In genomic region chr1:150266502-150266901, GRCm38 (mm10) we compare ENCODE assay signal across 10 mouse cellular contexts. TPM values are rescaled to one million over a fixed set of nuclear protein-coding genes. Genes with fewer than 3 reads are reported as not detected.
DNase-seq lines count a peak whose midpoint lies in the region; ATAC-seq and TF ChIP-seq lines count a peak whose summit lies in the region.
"Had no signal": no experiment of that assay in that cellular context is flagged by ENCODE, and none has a peak within 500 bp of the region (broad histone marks: within the 10 kb centered on the region; RNA-seq: fewer than 3 reads in every experiment).

No protein-coding gene starts in this region.

- no peaks in the 10 kb centered on the region for H3K36me3 ChIP-seq in liver, postnatal 0 days (replicated peaks; ENCODE audit: insufficient read depth, low read length)
- H3K36me3 ChIP-seq in liver, embryonic 11.5 days (ENCODE audit: control insufficient read depth, insufficient read depth, low read length): no peaks in the 10 kb centered on the region

- no peak for ATAC-seq in liver, postnatal 0 days
- no peak; the same call in 1 of the 2 replicates for ATAC-seq in liver, embryonic 11.5 days (replicated peaks; ENCODE audit: low FRiP score)

- H3K9me3 ChIP-seq in liver, postnatal 0 days (ENCODE audit: low read length): no peaks in the 10 kb centered on the region
- H3K9me3 ChIP-seq in liver, embryonic 11.5 days (ENCODE audit: control insufficient read depth, low read length): no peaks in the 10 kb centered on the region

- H3K27me3 ChIP-seq in cerebellum, adult 2 months (ENCODE audit: control insufficient read depth, insufficient read depth, low read length): no peaks in the 10 kb centered on the region
- H3K27me3 ChIP-seq in liver, postnatal 0 days (ENCODE audit: insufficient read depth, low read length): no peaks in the 10 kb centered on the region
- H3K27me3 ChIP-seq in liver, embryonic 11.5 days (replicated peaks; ENCODE audit: control insufficient read depth, insufficient read depth, low read length): no peaks in the 10 kb centered on the region

- DNase-seq in cerebellum, adult 2 months: no peak
- no peak for DNase-seq in cerebellum, postnatal 4 days (ENCODE audit: low spot score in 2 of 2)
- no peak for DNase-seq in liver, postnatal 0 days
- DNase-seq in liver, embryonic 11.5 days (ENCODE audit: low spot score): no peak
- peak; percentile 18 to 37 for DNase-seq in layer of hippocampus, adult 2 months (ENCODE audit: low spot score in 2 of 2)
- peak; percentile 10 for DNase-seq in skeletal muscle tissue, adult 2 months (ENCODE audit: low read depth, low spot score)
- DNase-seq in yolk sac, embryonic 10.5 days (ENCODE audit: low spot score): no peak

- TF ChIP-seq CTCF in cerebellum, adult 2 months (IDR thresholded peaks at IDR 0.05; ENCODE audit: borderline replicate concordance, insufficient read depth, low read depth, low read length): peak; percentile 44; the same call in 1 of the 2 replicates
- TF ChIP-seq CTCF in liver, postnatal 0 days (IDR thresholded peaks at IDR 0.05; ENCODE audit: low read depth): peak; percentile 69
- TF ChIP-seq CTCF in cortical plate, adult 2 months (IDR thresholded peaks at IDR 0.05; ENCODE audit: extremely low read depth, insufficient read depth, low read length): peak; percentile 68; the same call in 1 of the 2 replicates
- TF ChIP-seq CTCF in layer of hippocampus, adult 2 months (conservative IDR thresholded peaks at IDR 0.05): peak; percentile 88

- no peak for TF ChIP-seq POLR2A in cerebellum, adult 2 months (IDR thresholded peaks at IDR 0.05; ENCODE audit: borderline replicate concordance, insufficient read depth, low read length)
- TF ChIP-seq POLR2A in cortical plate, adult 2 months (IDR thresholded peaks at IDR 0.05; ENCODE audit: extremely low read depth, insufficient read depth, low read length): no peak

- H3K4me1 ChIP-seq in cerebellum, adult 2 months (ENCODE audit: control insufficient read depth, insufficient read depth, low read length): no peaks in the 10 kb centered on the region
- no peaks in the 10 kb centered on the region for H3K4me1 ChIP-seq in liver, postnatal 0 days (ENCODE audit: insufficient read depth)
- no peaks in the 10 kb centered on the region for H3K4me1 ChIP-seq in liver, embryonic 11.5 days (replicated peaks; ENCODE audit: control insufficient read depth, insufficient read depth, low read length)
- H3K4me1 ChIP-seq in cortical plate, adult 2 months (ENCODE audit: control insufficient read depth, insufficient read depth, low read length): no peaks in the 10 kb centered on the region

- H3K9ac ChIP-seq in liver, postnatal 0 days (replicated peaks): no peak overlapping the region
- no peak overlapping the region for H3K9ac ChIP-seq in liver, embryonic 11.5 days (ENCODE audit: low read depth, low read length)

- H3K4me3 ChIP-seq in cerebellum, adult 2 months (replicated peaks; ENCODE audit: insufficient read depth, low read depth, low read length): no peak overlapping the region
- no peak overlapping the region for H3K4me3 ChIP-seq in liver, postnatal 0 days (ENCODE audit: low read depth, low read length)
- H3K4me3 ChIP-seq in liver, embryonic 11.5 days (ENCODE audit: low read depth, low read length): no peak overlapping the region
- H3K4me3 ChIP-seq in cortical plate, adult 2 months (ENCODE audit: insufficient read depth, low read length): no peak overlapping the region
- no peak overlapping the region for H3K4me3 ChIP-seq in layer of hippocampus, adult 2 months

- H3K4me2 ChIP-seq in liver, postnatal 0 days (ENCODE audit: low read depth, low read length): no peak overlapping the region
- H3K4me2 ChIP-seq in liver, embryonic 11.5 days: no peak overlapping the region

- TF ChIP-seq EP300 in liver, postnatal 0 days (IDR thresholded peaks at IDR 0.05; ENCODE audit: low read depth): no peak

- H3K27ac ChIP-seq in cerebellum, adult 2 months (ENCODE audit: insufficient read depth, low read length): no peak overlapping the region
- H3K27ac ChIP-seq in liver, postnatal 0 days (ENCODE audit: low read depth): no peak overlapping the region
- no peak overlapping the region for H3K27ac ChIP-seq in liver, embryonic 11.5 days (ENCODE audit: low read depth, low read length)
- no peak overlapping the region for H3K27ac ChIP-seq in cortical plate, adult 2 months (ENCODE audit: insufficient read depth, low read length)
- no peak overlapping the region for H3K27ac ChIP-seq in layer of hippocampus, adult 2 months

- WGBS in cerebellum, adult 2 months: 34% methylated on average over 3 of the region's 3 CpGs
- WGBS in liver, postnatal 0 days (ENCODE audit: insufficient replicate concordance): 42% methylated on average over 3 of the region's 3 CpGs
- 40% methylated on average over 3 of the region's 3 CpGs for WGBS in liver, embryonic 11.5 days

RNA-seq across cellular contexts. Expression of gene Pdc, which starts 52.7 kb away (rescaled TPM):
- not detected in 2 replicates for polyA plus RNA-seq in cerebellum, adult 2 months (2012; rRNA removed)
- not detected in 2 replicates for polyA plus RNA-seq in liver, postnatal 0 days (2015; fragmentation: Nextera tagmentation; extraction: Ambion mirVana)
- polyA plus RNA-seq in liver, embryonic 11.5 days (2014; fragmentation: Nextera tagmentation; extraction: Ambion mirVana): not detected in 2 replicates
- not detected in 2 replicates for polyA plus RNA-seq in cortical plate, adult 2 months (2012; rRNA removed)
- not detected for total RNA-seq in layer of hippocampus, adult 2 months (2021)
- polyA plus RNA-seq: intestine, embryonic 14.5 days; spleen, adult 2 months had no signal

Comparison
In these comparisons a context has a peak if more than half of its experiments do, and no peak if none do; other contexts are left out.
1. DNase-seq: peak in layer of hippocampus, adult 2 months (2 of 2) and skeletal muscle tissue, adult 2 months (single experiment); none in cerebellum, adult 2 months (0 of 2), cerebellum, postnatal 4 days (0 of 2), liver, postnatal 0 days (single experiment), liver, embryonic 11.5 days (single experiment) and yolk sac, embryonic 10.5 days (single experiment).
2. Peak in every context shown above with its lines, with median percentiles within 50 percentile points of each other: CTCF ChIP-seq.